Mouse (Mus musculus): ENCODE results near the gene 1700024G13Rik.

The 1700024G13Rik gene

DNA sequence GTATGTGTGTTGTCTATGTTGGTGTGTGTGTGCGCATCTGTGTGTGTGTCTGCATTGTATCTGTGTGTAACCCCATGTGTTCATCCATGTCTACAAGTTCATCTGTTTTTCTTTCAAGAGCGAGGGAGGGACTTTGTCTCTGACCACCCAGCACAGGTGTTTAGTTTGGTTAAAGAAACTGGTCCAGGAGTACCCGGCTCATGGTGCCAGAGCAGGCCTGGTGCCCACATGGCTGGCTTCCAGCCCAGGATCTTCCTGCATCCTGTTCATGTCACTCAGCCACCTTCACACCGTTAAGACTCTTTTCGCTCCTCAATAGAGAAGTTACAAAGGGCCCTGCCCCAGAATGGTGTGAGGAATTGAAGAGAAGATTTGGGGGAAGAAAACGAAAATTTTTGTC lies 52.2 kb downstream of the 1700024G13Rik start:
- DNase-seq (ENCODE audit: extremely low read depth, insufficient read length, low spot score) = no peak

DNA sequence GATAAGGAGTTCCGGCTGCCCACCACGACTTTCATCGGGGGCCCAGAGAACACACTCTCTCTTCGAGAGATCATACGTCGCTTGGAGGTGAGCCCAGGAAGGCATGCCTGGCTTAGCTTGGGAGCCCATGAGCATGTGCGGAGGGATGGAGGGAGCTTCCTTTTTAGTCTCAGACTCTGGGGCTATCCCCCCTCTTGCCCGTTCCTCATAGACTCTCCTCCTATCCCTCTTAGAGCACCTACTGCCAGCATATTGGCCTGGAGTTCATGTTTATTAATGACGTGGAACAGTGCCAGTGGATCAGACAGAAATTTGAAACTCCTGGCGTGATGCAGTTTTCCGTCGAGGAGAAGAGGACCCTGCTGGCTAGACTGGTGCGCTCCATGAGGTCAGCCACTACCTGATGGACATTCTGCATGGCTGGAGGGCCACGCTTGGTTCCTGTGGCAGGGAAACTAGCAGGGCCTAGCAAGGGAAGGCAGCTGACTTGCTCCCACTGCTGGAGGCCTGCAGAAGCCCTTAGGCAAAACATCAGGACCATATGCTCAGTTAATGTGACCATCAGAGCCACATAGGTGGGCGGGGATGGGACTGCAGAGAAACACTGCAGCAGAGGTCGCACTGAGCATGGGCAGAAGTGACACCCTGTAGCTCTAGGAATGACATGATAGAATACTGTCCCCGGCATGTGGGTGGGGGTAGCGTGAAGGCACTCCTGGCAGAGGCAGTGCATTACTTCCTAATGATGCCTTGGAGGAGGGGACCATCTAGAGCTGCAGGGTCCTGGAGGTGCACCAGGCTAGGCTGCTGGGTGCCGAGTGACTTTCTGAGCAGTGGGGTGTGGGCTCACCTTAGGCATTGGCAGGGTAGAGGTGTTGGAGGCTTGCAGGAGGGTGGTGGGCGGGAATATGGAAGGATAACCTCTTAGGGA lies 55.4 kb downstream of the 1700024G13Rik start:
- DNase-seq (ENCODE audit: extremely low read depth, insufficient read length, low spot score) = no peak

DNA sequence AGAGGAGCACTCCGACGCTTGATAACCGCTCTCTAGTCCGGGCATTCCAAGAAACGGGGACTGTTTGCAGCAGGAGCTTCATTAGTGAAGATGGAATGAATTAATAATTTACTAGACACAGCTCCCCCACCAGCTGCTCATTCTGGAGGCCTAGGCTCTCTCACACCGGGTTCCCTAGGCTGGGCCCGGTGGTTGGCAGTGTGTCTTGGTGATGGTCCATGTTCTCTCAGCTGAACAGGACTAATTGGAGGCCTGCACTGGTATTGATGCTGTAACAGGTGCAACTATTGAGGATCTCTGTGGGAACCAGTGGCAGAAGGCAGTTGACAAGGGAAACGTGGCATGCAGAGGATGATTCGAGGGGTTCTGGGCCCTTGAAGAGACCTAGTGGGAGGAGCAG lies 60.8 kb downstream of the 1700024G13Rik start:
- DNase-seq (ENCODE audit: extremely low read depth, insufficient read length, low spot score) = no peak

All from 3134 (cell line).